Mouse (Mus musculus): ENCODE results near the gene Ccdc63. TPM values are rescaled to one million over a fixed set of nuclear protein-coding genes. Genes with fewer than 3 reads are reported as not detected.

Ccdc63 gene
- polyA plus RNA-seq, 1 experiment from 2014 or later: 0.31 TPM

DNA sequence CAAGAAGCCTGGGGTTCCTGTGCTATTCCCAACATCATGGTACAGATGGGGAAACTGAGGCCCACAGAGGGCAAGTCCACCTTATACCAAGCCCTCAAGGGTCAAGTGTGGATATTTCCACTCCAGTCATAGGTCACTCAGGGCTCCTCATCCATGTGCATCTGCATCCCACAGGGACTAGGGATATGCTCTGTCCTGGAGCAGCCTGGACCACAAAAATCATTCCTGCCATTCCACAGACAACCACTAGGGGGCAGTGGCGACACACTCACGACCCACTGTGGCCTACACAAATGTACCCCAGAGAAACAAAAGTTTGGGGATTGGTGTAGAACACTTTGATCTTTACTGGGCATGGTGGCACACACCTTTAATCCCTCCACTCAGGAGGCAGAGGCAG is 26.4 kb downstream of the Ccdc63 start:
- no peak overlapping the region for H3K9ac ChIP-seq (ENCODE audit: low read depth, low read length)
- no peaks in the 10 kb centered on the region for H3K4me1 ChIP-seq (ENCODE audit: control insufficient read depth, insufficient read depth, low read length)
- H3K27me3 ChIP-seq (ENCODE audit: control insufficient read depth, insufficient read depth, low read length): no peaks in the 10 kb centered on the region
- 0 out of 2 replicates have a peak, but pooled peaks cover 3% of the 10 kb centered on the region for H3K9me3 ChIP-seq (ENCODE audit: control insufficient read depth, low read length)
- no peak overlapping the region for H3K4me3 ChIP-seq (ENCODE audit: low read length)
- no peak overlapping the region for H3K27ac ChIP-seq (ENCODE audit: low read depth, low read length)
- H3K36me3 ChIP-seq (ENCODE audit: control insufficient read depth, insufficient read depth, low read length): no peaks in the 10 kb centered on the region
- peak; percentile 59 for ATAC-seq (ENCODE audit: low FRiP score, low TSS enrichment)
- 0% methylated on average over 2 of the region's 2 CpGs for WGBS
- H3K4me2 ChIP-seq (replicated peaks; ENCODE audit: low read depth, low read length): no peak overlapping the region

GRCm38 (mm10) chr5:122113450-122113849 is 27.2 kb downstream of the Ccdc63 start:
- no peaks in the 10 kb centered on the region for H3K36me3 ChIP-seq (ENCODE audit: control insufficient read depth, insufficient read depth, low read length)
- H3K4me2 ChIP-seq (replicated peaks; ENCODE audit: low read depth, low read length): no peak overlapping the region
- 0 out of 2 replicates have a peak, but pooled peaks cover 3% of the 10 kb centered on the region for H3K9me3 ChIP-seq (ENCODE audit: control insufficient read depth, low read length)
- H3K4me1 ChIP-seq (ENCODE audit: control insufficient read depth, insufficient read depth, low read length): no peaks in the 10 kb centered on the region
- no peaks in the 10 kb centered on the region for H3K27me3 ChIP-seq (ENCODE audit: control insufficient read depth, insufficient read depth, low read length)
- no peak overlapping the region for H3K9ac ChIP-seq (ENCODE audit: low read depth, low read length)
- H3K27ac ChIP-seq (ENCODE audit: low read depth, low read length): no peak overlapping the region
- 79% methylated on average over 7 of the region's 7 CpGs for WGBS
- H3K4me3 ChIP-seq (ENCODE audit: low read length): no peak overlapping the region
- no peak for ATAC-seq (ENCODE audit: low FRiP score, low TSS enrichment)

- H3K36me3 ChIP-seq (ENCODE audit: control insufficient read depth, insufficient read depth, low read length): no peaks in the 10 kb centered on the region
- H3K27me3 ChIP-seq (ENCODE audit: control insufficient read depth, insufficient read depth, low read length): no peaks in the 10 kb centered on the region
- ATAC-seq (ENCODE audit: low FRiP score, low TSS enrichment): no peak
- no peak overlapping the region for H3K4me3 ChIP-seq (ENCODE audit: low read length)
- 0 out of 2 replicates have a peak, but pooled peaks cover 3% of the 10 kb centered on the region for H3K9me3 ChIP-seq (ENCODE audit: control insufficient read depth, low read length)
- H3K27ac ChIP-seq (ENCODE audit: low read depth, low read length): no peak overlapping the region
- no peaks in the 10 kb centered on the region for H3K4me1 ChIP-seq (ENCODE audit: control insufficient read depth, insufficient read depth, low read length)
- no peak overlapping the region; the same call in 1 of the 2 replicates for H3K4me2 ChIP-seq (replicated peaks; ENCODE audit: low read depth, low read length)
- 34% methylated on average over 4 of the region's 4 CpGs for WGBS
- no peak overlapping the region for H3K9ac ChIP-seq (ENCODE audit: low read depth, low read length)
These were observed 28.7 kb downstream of the Ccdc63 start for GRCm38 (mm10) chr5:122111933-122112248.

DNA sequence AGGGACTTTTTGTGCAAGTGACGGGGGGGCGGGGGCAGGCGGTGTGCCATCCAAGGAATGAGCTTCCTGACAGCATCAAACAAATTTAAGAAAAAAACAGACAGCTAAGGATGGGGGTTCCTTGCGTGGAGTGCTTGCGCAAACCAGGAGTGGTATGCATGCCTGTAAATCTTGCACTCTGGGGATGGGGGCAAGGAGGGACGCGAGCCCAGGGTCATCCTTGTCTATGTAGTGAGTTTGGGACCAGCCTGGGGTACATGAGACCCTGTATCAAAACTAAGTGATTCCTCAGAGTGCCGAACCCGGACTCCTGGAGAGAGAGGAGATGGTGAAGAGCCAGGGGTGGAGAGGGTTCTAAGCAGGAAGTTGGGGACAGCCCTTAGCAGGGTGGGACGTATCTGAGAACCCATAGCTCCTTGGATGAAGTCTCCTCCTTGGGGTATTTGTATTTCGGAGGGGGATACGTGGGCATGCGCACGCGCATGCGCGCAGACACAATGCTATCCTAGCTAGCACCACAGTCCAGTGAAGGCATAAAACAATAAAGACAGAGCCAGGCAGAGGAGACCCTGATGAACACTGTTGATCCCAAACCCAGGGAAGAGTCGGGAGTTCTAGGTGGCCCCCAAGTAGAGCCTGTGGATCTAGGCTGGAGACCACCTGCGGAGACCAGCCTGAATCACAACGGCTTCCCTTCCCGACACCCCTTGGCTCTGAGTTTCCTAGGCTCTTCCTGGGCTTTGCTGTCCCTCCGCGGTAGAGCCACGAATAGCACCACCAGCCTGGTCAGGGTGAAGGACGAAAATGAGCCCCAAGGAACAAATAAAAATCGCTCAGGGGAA is 29.3 kb downstream of the Ccdc63 start:
- H3K9me3 ChIP-seq (ENCODE audit: control insufficient read depth, low read length): 0 out of 2 replicates have a peak, but pooled peaks cover 3% of the 10 kb centered on the region
- no peak overlapping the region for H3K9ac ChIP-seq (ENCODE audit: low read depth, low read length)
- H3K4me3 ChIP-seq (ENCODE audit: low read length): no peak overlapping the region
- no peaks in the 10 kb centered on the region for H3K27me3 ChIP-seq (ENCODE audit: control insufficient read depth, insufficient read depth, low read length)
- no peaks in the 10 kb centered on the region for H3K4me1 ChIP-seq (ENCODE audit: control insufficient read depth, insufficient read depth, low read length)
- 70% methylated on average over 26 of the region's 26 CpGs for WGBS
- H3K27ac ChIP-seq (ENCODE audit: low read depth, low read length): no peak overlapping the region
- no peaks in the 10 kb centered on the region for H3K36me3 ChIP-seq (ENCODE audit: control insufficient read depth, insufficient read depth, low read length)
- no peak overlapping the region; the same call in 1 of the 2 replicates for H3K4me2 ChIP-seq (replicated peaks; ENCODE audit: low read depth, low read length)
- ATAC-seq (ENCODE audit: low FRiP score, low TSS enrichment): no peak

GRCm38 (mm10) chr5:122110625-122111024 is 30.0 kb downstream of the Ccdc63 start:
- no peak overlapping the region for H3K4me2 ChIP-seq (replicated peaks; ENCODE audit: low read depth, low read length)
- H3K27me3 ChIP-seq (ENCODE audit: control insufficient read depth, insufficient read depth, low read length): no peaks in the 10 kb centered on the region
- no peak overlapping the region for H3K4me3 ChIP-seq (ENCODE audit: low read length)
- no peak overlapping the region for H3K27ac ChIP-seq (ENCODE audit: low read depth, low read length)
- no peak overlapping the region for H3K9ac ChIP-seq (ENCODE audit: low read depth, low read length)
- no peaks in the 10 kb centered on the region for H3K9me3 ChIP-seq (ENCODE audit: control insufficient read depth, low read length)
- 94% methylated on average over 13 of the region's 13 CpGs for WGBS
- H3K36me3 ChIP-seq (ENCODE audit: control insufficient read depth, insufficient read depth, low read length): no peaks in the 10 kb centered on the region
- ATAC-seq (ENCODE audit: low FRiP score, low TSS enrichment): no peak
- no peaks in the 10 kb centered on the region for H3K4me1 ChIP-seq (ENCODE audit: control insufficient read depth, insufficient read depth, low read length)

- Histone ChIP-seq H3K4me1 (ENCODE audit: control insufficient read depth, insufficient read depth, low read length) (no peaks in the 10 kb centered on the region), H3K4me3 (ENCODE audit: low read length) (no peak overlapping the region), H3K4me2 (replicated peaks; ENCODE audit: low read depth, low read length) (no peak overlapping the region), H3K27ac (ENCODE audit: low read depth, low read length) (no peak overlapping the region), H3K27me3 (ENCODE audit: control insufficient read depth, insufficient read depth, low read length) (no peaks in the 10 kb centered on the region), H3K9ac (ENCODE audit: low read depth, low read length) (no peak overlapping the region), H3K9me3 (ENCODE audit: control insufficient read depth, low read length) (no peaks in the 10 kb centered on the region), H3K36me3 (ENCODE audit: control insufficient read depth, insufficient read depth, low read length) (no peaks in the 10 kb centered on the region)
- 57% methylated on average over 16 of the region's 16 CpGs for WGBS
- no peak for ATAC-seq (ENCODE audit: low FRiP score, low TSS enrichment)
These were observed 31.1 kb downstream of the Ccdc63 start for GRCm38 (mm10) chr5:122109325-122110060.

DNA sequence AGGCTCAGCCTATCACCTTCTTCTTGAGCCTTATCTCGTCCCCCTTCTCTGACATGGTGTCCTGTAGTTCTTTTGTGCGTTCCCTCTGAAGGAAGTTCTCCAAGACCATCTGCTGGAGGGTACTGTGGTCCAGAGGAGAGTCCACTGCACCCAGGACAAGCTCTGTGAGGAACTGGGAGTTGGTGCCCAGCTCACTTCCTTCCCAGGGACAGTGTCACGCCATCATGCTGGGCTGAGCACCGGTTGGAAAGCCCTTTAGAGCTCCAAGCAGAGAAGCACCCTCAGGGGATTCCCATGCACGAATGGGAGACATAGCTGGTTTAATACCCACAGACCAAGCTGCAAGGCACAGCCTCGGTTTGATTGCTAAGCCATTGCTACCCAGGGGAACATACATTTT is 32.5 kb downstream of the Ccdc63 start:
- Histone ChIP-seq H3K4me2 (replicated peaks; ENCODE audit: low read depth, low read length) (no peak overlapping the region), H3K9ac (ENCODE audit: low read depth, low read length) (no peak overlapping the region), H3K4me1 (ENCODE audit: control insufficient read depth, insufficient read depth, low read length) (no peaks in the 10 kb centered on the region), H3K27ac (ENCODE audit: low read depth, low read length) (no peak overlapping the region), H3K27me3 (ENCODE audit: control insufficient read depth, insufficient read depth, low read length) (no peaks in the 10 kb centered on the region), H3K36me3 (ENCODE audit: control insufficient read depth, insufficient read depth, low read length) (no peaks in the 10 kb centered on the region), H3K4me3 (ENCODE audit: low read length) (no peak overlapping the region), H3K9me3 (ENCODE audit: control insufficient read depth, low read length) (no peaks in the 10 kb centered on the region)
- WGBS: 77% methylated on average over 6 of the region's 6 CpGs
- ATAC-seq (ENCODE audit: low FRiP score, low TSS enrichment): no peak

- Histone ChIP-seq H3K9ac (ENCODE audit: low read depth, low read length) (no peak overlapping the region), H3K27me3 (ENCODE audit: control insufficient read depth, insufficient read depth, low read length) (peaks cover 3% of the 10 kb centered on the region; the same call in 1 of the 2 replicates), H3K4me2 (replicated peaks; ENCODE audit: low read depth, low read length) (no peak overlapping the region), H3K4me1 (ENCODE audit: control insufficient read depth, insufficient read depth, low read length) (no peaks in the 10 kb centered on the region), H3K4me3 (ENCODE audit: low read length) (no peak overlapping the region), H3K9me3 (ENCODE audit: control insufficient read depth, low read length) (no peaks in the 10 kb centered on the region), H3K27ac (ENCODE audit: low read depth, low read length) (no peak overlapping the region), H3K36me3 (ENCODE audit: control insufficient read depth, insufficient read depth, low read length) (no peaks in the 10 kb centered on the region)
- 82% methylated on average over 6 of the region's 6 CpGs for WGBS
- ATAC-seq (ENCODE audit: low FRiP score, low TSS enrichment): no peak
These were observed 34.4 kb downstream of the Ccdc63 start for GRCm38 (mm10) chr5:122106212-122106611.

DNA sequence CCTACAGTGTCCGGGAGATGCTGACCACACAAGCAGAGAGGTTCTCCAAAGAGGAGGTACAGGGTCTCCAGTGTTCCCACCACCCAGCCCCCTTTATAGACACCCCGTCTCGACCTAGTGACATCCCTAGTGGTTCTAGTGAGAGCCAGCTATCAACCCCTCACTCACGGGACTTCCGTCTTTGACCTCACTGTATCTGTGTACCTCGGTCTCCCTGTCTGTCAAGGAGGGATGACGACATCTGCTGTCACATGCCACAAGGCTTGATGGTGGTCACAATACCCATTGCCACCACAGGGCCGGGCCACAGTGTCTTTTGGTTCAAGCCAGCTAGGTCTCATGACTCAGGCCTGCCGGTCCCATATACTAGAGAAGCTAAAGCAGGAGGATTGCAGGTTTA is 35.6 kb downstream of the Ccdc63 start:
- WGBS: 91% methylated on average over 9 of the region's 9 CpGs
- ATAC-seq (ENCODE audit: low FRiP score, low TSS enrichment): no peak
- H3K9ac ChIP-seq (ENCODE audit: low read depth, low read length): no peak overlapping the region
- H3K36me3 ChIP-seq (ENCODE audit: control insufficient read depth, insufficient read depth, low read length): no peaks in the 10 kb centered on the region
- no peak overlapping the region for H3K27ac ChIP-seq (ENCODE audit: low read depth, low read length)
- no peaks in the 10 kb centered on the region for H3K4me1 ChIP-seq (ENCODE audit: control insufficient read depth, insufficient read depth, low read length)
- peaks cover 3% of the 10 kb centered on the region; the same call in 1 of the 2 replicates for H3K27me3 ChIP-seq (ENCODE audit: control insufficient read depth, insufficient read depth, low read length)
- no peak overlapping the region for H3K4me3 ChIP-seq (ENCODE audit: low read length)
- no peak overlapping the region for H3K4me2 ChIP-seq (replicated peaks; ENCODE audit: low read depth, low read length)
- H3K9me3 ChIP-seq (ENCODE audit: control insufficient read depth, low read length): no peaks in the 10 kb centered on the region

All from kidney, embryonic 14.5 days (tissue).